Mouse (Mus musculus) left cerebral cortex, adult 11 months (tissue): Measurements from ENCODE around the gene Slc26a10.
A peak's percentile ranks its signal among the peaks of the same experiment; 100 is the strongest.

Experiments used
- DNase-seq: peaks from one replicate; pipeline ENCODE4 v3.0.0; 2022; ENCODE audit warnings: low spot score

Slc26a10 gene

DNA sequence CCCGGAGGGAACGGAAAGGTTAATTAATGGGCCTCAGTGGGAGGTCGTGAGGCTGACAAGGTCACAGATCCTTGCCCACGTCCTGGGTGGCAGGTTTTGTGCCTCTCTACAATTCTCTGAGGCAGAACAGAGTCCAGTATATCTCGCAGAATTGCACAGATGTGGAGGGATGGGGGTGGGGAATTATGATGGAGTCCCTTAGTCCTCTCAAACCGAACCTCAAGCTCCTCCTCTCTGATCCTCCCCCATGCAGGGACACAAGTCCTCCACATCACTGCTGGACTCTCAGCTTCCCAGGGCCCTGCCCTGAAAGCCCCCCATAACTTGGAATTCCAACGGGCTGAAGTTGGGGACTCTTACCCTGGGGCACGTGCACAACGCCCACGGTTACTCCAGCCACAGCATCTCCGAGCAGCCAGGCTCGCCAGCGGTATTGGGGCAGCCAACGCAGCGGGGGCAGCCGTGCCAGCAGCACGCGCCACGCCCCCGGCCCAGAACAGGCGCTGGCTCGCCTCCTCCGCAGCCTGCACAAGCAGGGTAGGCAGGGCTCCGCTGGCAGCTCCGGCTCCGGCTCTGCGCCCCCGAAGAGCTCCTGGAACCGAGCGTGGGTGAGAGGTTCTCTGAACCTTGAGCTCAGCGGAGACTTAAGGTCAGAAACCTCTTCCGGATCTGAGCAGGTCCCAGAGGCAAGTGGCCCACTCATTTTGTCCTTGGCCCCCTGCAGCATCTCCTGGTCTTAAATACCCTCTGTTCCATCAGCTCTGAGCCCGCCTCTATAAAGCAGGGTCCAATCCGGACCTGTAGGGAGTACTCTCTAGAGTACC is at the start of gene Slc26a10:
TSS of gene Slc26a10 (minus strand) at position 775 of the 824 bp plus-strand sequence.
- no peak for DNase-seq

- no peak for DNase-seq
These were observed 48.5 kb upstream of the Slc26a10 start for GRCm38 (mm10) chr10:127228897-127229296.

DNA sequence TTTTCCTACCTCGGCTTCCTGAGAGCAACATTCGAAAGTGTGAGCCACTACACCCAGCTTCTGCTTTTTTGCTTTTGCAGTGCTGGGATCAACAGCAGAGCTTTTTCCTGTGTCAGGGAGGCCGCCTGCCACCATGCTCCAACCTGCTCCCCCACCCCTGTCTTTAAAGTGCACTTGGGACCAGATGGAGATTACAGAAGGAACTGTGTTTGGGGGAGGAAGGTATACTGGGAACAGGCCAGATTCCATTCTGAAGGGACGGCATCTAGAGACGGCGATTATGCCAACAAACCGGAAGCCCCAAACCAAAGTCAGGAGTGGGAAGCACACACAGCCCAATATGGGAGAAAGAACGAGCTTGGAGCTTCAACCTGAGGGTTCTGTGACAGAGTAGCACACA is 46.7 kb upstream of the Slc26a10 start:
- no peak for DNase-seq

GRCm38 (mm10) chr10:127226318-127226895 is 46.0 kb upstream of the Slc26a10 start:
- no peak for DNase-seq

DNA sequence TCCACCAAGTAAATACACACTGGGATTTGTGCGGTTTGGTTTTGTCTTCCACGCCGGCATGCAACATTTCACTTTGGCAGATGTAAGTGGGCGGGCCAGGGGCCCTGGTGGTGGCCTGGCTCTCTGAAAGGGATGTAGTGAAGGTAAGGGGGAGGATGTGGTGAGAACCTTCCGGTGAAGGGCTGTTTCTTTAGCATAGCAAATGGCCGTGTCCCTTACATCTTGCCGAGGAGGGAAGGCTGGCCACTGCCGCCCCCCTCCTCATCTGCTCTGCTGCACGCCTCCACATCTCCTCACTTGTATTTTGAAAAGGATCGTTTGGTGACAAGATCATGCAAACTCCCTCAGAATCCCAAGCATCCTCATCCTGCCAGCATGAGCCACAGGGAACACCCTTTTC is 45.3 kb upstream of the Slc26a10 start:
- DNase-seq, result no peak

DNA sequence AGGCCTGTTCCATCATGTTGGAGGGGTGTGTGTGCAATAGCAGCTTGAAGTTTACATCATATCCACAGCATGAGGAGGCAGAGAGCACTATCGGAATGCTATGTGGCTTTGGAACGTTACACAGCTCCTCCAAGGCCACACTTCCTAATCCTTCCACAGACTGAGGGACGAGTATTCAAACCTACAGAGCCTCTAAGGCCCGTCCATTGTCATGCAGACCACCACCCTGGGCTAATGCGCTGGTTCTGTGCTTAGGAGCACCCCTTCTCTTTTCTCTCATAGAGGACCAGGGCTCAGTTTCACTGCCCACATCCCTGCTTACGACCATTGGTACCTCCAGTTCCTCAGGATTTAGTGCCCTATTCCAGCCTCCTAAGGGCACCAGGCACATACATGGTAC is 44.8 kb upstream of the Slc26a10 start:
- DNase-seq, result no peak

DNA sequence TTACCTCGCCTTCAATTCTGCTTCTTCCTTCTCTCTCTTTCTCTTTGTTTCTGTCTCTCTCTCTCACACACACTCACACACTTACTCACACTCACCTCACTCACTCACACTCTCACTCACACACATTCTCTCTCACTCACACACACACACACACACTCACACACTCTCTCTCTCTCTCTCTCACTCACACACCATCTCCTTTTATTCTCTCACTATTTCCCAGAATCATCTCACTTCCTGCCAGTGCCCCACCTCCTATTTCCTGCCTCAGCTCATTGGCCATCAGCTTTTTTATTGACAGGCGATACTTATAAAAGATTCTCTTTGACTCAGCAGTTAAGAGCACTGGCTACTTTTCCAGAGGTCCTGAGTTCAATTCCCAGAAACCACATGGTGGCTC is 37.9 kb upstream of the Slc26a10 start:
- DNase-seq, result no peak

GRCm38 (mm10) chr10:127217177-127217576 is 36.7 kb upstream of the Slc26a10 start:
- DNase-seq, result no peak

DNA sequence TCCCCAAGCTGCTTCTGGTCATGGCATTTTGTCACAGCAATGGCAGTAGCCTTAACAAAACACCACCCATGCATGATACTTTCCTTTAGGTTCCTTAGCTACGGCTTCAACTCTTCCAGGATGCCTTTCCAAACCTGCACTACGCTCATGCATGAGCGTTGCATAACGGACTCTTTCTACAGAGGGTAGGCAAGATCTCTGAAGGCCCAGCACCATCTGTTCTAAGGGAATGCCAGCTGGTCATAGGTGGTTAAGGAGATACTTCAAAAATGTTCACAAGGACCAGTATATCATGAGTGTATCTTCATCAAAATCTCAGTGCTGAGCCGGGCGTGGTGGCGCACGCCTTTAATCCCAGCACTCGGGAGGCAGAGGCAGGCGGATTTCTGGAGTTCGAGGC is 36.0 kb upstream of the Slc26a10 start:
- no peak for DNase-seq

DNA sequence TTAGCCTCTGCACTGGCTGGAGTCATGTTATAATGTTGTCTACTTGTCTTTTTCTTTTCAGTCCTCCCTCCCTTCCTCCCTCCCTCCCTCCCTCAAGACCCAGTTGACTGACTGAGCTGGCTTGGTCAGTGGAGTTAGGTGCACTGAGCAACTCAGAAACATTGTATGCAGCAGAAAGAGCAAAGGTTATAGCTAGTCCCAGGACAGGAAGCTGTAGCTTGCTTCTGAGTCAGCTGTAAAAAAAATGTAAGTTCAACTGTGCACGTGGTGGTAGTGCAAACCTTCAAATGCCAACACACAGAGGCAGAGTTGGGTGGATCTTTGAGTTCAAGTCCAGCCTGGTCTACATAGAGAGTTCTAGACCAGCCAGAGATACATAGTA is 34.0 kb upstream of the Slc26a10 start:
- DNase-seq, result no peak

DNA sequence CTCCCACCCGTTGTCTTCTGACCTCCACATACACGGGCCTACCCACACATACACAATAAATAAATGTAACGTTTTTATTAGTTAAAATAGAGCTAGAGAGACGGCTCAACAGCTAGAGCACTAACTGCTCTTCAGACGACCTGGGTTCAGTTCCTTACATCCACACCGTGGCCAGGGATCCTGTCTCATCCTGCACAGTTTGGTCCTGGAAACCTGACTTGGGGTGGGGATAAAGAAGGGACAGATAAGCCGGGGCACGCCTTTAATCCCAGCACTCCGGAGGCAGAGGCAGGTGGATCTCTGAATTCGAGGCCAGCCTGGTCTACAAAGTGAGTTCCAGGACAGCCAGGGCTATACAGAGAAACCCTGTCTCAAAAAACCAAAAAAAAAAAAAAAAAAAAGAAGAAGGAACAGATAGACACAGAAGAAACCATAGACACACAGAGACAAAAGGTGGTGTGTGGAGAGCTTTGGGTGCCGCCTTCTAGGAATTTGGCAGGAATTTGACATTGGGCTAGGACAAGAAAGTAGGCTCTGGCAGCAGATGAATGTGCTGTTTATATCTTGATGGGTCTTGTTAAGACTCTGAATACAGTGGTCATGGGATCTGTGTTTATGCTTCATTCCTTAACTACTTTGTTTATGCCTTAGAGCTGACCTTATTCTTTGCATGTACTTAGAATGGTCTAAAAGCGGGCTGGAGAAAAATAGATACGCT is 33.4 kb upstream of the Slc26a10 start:
- no peak for DNase-seq

DNA sequence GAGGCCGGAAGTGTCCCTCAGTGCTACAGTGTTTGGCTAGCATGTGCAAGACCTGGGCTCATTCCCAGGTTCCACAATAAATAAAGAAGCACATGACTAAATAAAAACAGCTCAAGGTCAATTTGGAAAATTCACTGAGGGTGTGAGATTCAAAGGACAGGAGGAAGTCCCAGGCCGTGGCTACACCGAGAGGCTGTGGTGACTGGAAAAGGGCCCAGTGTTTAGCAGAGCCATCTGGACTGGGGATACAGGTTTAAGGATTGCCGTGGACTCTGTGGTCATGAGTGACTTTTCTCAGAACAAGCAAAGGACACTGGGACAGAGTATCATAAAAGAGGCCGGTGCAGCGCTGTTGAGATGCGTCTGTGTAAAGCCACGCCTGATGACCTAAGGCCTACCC is 32.8 kb upstream of the Slc26a10 start:
- DNase-seq, result no peak

DNA sequence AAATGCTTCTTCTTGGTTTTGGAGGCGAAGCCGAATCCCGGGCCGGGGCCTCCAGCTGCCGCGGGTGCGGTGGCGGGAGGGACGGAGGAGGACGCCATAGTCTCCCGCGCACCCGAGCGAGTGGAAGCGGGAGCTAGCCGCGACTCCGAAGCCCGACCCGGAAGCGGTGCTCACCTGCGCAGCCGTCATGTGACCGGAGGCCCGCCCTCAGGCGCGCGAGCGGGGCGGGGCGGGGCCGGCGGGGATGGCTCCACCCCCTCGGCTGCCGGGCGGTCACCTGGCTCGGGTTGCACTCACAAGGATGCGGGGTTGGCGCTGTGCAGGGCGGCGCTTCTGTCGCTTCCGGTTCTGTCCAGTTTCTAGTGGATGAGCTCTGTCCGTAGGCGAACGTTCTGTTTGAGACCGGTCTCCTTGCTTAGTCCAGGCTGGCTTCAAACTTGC is 31.0 kb upstream of the Slc26a10 start, which contains the start of gene Pip4k2c:
TSS of gene Pip4k2c (minus strand) at position 172 of the 441 bp plus-strand sequence.
- DNase-seq, result peak; percentile 88

DNA sequence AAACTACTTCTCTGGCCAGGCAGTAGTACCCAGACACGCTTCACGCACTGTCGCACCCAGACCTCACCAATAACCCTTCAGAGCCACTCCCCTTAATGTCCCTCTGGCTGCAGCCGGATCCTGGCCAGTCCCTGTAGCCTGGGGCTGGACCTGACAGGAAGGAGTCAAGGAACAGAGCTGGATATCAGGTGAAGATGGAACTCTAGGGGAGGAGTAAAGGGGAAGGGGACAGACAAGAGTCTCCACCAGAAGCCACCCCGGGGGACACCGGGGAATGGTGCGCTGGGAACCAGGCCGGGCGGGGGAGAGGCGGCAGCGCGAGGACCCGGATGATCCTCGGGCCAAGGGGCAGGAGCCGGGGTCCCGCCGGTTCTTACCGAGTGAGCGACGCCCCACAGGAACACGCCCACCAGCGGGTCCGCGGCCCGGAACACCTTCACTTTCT is 30.5 kb upstream of the Slc26a10 start:
- no peak for DNase-seq

DNA sequence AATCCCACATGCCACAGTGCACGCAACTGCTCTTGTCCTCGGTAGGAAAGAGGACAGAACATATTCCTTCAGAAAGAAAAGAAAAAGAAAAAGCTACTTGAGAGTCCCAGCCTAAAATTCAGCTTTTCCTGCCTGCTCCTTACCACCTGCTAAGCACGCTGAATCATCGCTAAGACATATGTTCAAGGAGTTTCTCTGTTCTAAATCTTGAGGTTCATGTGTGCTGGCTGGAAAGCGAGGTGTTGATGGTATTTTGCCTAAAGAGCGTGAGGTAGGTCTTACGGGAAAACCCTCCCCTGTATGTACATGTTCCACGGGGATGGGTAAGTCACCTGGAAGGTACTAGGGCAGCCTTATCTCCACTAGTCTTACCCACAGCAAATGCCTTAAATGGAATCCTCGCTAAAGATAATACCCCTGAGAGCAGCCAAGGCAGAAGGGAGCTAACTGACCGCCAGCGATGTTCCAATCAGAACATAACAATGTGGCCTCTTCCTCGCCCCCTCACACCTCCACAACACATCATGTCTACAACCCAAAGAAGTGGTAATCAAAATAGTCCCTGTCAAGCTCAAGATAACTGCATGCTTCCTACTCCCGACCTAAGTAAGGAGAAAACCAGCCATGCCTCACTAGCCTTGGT is 29.6 kb upstream of the Slc26a10 start:
- no peak for DNase-seq

GRCm38 (mm10) chr10:127208921-127209320 is 28.5 kb upstream of the Slc26a10 start:
- no peak for DNase-seq

GRCm38 (mm10) chr10:127205373-127205772 is 24.9 kb upstream of the Slc26a10 start:
- DNase-seq, result no peak

DNA sequence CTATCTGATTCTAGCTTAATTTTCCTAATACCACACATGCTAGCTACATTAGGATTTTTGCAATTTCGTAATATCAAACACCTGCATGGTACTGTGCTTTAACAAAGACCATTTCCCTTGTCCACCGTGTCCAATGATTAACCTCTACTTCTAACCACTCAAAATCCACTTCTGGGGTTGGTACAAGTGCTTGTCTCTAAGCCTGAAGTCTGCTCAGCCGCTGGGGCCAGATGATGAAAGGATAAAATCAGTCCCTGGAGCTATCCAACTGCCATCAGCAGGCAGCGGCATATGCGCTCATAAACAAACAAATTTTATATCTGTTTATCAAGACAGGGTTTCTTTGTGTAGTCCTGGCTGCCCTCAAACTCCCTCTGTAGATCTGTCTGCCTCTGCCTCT is 24.1 kb upstream of the Slc26a10 start:
- DNase-seq, result no peak

DNA sequence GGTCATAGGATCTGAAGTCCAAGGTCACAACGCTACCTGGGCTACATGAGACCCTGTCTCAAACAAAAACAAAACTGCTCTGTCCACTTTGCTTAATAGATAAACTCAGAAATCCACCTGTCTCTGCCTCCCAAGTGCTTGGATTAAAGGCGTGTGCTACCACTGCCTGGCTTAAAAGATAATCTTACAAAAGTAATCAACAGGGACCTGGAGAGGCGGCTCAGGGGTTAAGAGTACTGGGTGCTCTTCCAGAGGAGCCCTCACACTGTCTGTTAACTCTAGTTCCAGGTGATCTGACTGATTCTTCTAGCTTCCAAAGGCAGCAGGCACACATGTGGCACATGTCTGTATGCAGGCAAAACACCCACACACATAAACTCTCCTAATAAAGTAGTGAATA is 22.7 kb upstream of the Slc26a10 start:
- no peak for DNase-seq

DNA sequence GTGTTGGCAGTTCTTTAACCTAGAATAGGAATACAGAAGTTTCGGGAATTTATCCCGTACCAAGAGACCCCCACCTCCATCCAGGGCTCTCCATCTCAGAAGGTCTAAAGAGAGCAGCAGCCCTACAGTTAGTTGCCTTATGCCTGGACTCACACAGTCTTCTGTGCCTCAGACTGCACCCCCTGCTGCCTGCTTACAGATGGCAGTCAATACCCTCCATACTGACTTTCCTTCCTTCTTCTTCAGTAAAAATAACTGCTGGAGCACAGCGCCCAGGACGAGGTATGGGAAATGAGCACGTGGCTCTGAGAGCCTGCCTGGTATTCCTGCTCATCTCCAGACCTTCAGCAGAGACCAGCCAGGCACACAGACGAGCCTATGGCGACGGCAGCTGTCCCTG is 19.8 kb upstream of the Slc26a10 start:
- no peak for DNase-seq

GRCm38 (mm10) chr10:127199474-127199873 is 19.0 kb upstream of the Slc26a10 start:
- DNase-seq, result no peak

DNA sequence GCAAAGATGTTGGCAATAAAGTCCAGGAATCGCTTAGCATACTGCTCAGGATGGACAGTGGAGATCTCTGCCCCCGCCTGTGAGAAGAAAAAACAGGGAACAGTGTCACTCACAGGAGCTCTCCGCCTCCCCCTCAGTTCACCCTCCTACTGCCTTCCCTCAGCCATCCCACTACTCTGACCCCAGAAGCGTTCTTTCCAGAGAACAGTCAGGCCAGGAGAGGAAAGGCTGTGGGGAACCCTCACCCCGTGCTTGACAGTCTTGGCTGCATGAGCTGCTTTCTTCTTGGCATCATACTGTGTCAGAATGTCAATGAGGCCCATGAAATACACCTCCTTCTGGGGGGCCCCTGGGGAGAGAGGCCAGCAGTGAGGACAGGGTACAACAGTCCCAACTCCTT is 18.6 kb upstream of the Slc26a10 start:
- no peak for DNase-seq
